Mouse (Mus musculus) forebrain, embryonic 10.5 days (tissue): ENCODE measurements around the gene Erich2. TPM values are rescaled to one million over a fixed set of nuclear protein-coding genes. Genes with fewer than 3 reads are reported as not detected.

Experiments used
- polyA plus RNA-seq: library from polyadenylated mRNA; unstranded; fragments of >200 nt; fragmentation: Nextera tagmentation; extraction: Ambion mirVana; gene quantifications from 2 replicates; pipeline ENCODE4 v1.2.1, GENCODE M21; 2016

Erich2 gene
- polyA plus RNA-seq, 1 experiment from 2014 or later, result 0.56 TPM

Other genes with a start within 250 kb of the Erich2 start
- gene Sp5, start 33.9 kb upstream of the Erich2 start, polyA plus RNA-seq, result 4.8 and 6.0 TPM in 2 replicates
- gene Gad1, start 44.3 kb downstream of the Erich2 start, polyA plus RNA-seq, result 2.3 and 3.4 TPM in 2 replicates
- gene Gorasp2, start 152.8 kb downstream of the Erich2 start, polyA plus RNA-seq, result 152 and 156 TPM in 2 replicates
- gene Gm26558, start 153.3 kb downstream of the Erich2 start, polyA plus RNA-seq, result 3.1 and 3.2 TPM in 2 replicates